Mouse (Mus musculus) midbrain, embryonic 12.5 days (tissue): ENCODE measurements around the gene Cxcl1. TPM values are rescaled to one million over a fixed set of nuclear protein-coding genes. Genes with fewer than 3 reads are reported as not detected.
"Not testable (repeated sequence)": the region's sequence is repeated elsewhere in the genome, so short reads cannot be mapped to it uniquely, and the experiment has no call there.

ENCODE experiments used
- ATAC-seq: fragments of 200-750 bp; cut with Nextera tagmentation; 2 replicates; pipeline ENCODE4 v1.8.0; 2017; ENCODE audit warnings: low read depth, moderate TSS enrichment, moderate library complexity; ENCODE audit not compliant: low FRiP score
- H3K27ac ChIP-seq: fragments of 300-500 bp; sonication (generic); replicated peaks from 2 replicates; pipeline ENCODE4 v1.5.1; 2016; ENCODE audit warnings: mild to moderate bottlenecking
- H3K27me3 ChIP-seq: fragments of 300-500 bp; sonication (generic); 2 replicates; pipeline ENCODE4 v1.6.1; 2016; ENCODE audit warnings: mild to moderate bottlenecking
- H3K36me3 ChIP-seq: fragments of 300-500 bp; sonication (generic); 2 replicates; pipeline ENCODE4 v1.6.1; 2016
- H3K4me1 ChIP-seq: fragments of 300-500 bp; sonication (generic); 2 replicates; pipeline ENCODE4 v1.6.1; 2016
- H3K4me2 ChIP-seq: fragments of 300-500 bp; sonication (generic); replicated peaks from 2 replicates; pipeline ENCODE4 v1.6.1; 2016; ENCODE audit warnings: mild to moderate bottlenecking, moderate library complexity
- H3K4me3 ChIP-seq: fragments of 300-500 bp; sonication (generic); 2 replicates; pipeline ENCODE4 v1.5.1; 2016; ENCODE audit warnings: mild to moderate bottlenecking
- H3K9ac ChIP-seq: fragments of 300-500 bp; sonication (generic); replicated peaks from 2 replicates; pipeline ENCODE4 v1.6.1; 2016; ENCODE audit warnings: mild to moderate bottlenecking, moderate library complexity
- H3K9me3 ChIP-seq: fragments of 300-500 bp; sonication (generic); 2 replicates; pipeline ENCODE4 v1.6.1; 2016; ENCODE audit warnings: mild to moderate bottlenecking
- WGBS: fragments of 180-500 bp; shearing (Covaris S2); methylation state at CpG from one replicate; pipeline ENCODE4 v1.1.7; 2016; 5-methylcytosine and 5-hydroxymethylcytosine counted together
- polyA plus RNA-seq: library from polyadenylated mRNA; unstranded; fragments of >200 nt; fragmentation: Nextera tagmentation; extraction: Ambion mirVana; gene quantifications from 2 replicates; pipeline ENCODE4 v1.2.1, GENCODE M21; 2016

Cxcl1 gene
- not detected in 2 replicates for polyA plus RNA-seq

DNA sequence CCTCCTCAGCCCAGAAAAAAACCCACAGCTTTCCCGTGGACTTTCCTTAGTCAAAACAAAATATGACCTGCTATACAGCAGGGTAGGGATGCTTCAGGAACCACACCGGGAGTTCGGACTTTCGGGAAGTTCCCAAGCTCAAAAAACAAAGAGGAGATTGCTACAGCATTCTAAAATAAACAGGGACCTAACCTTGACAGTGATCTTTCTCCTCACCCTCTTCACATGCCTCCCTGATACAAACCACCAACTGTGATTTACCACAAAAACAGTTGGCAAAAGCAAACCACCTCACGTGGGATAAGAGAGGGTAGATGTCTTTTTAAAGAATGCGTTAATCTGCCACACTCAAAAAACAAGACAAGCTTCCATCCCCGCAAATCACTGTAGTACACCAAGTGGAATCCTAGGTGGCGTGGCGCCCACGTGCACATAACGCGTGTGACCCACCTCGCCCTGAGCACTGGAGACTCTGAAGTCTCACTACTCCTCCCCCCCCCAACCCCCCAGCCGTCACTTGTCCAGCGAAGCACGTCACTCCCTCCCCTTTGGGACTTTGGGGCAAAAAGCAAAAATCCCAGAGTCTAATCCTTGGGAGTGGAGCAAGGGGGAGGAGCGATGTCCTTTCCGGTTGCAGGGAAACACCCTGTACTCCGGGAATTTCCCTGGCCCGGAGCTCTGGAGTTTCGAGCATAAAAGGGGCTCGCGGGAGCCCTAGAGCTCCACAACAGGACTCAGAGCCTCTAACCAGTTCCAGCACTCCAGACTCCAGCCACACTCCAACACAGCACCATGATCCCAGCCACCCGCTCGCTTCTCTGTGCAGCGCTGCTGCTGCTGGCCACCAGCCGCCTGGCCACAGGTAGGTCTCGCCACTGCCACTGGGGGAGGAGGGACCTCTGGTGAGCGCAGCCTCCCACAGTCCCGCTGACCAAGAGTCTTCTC lies at the start of gene Cxcl1:
Cxcl1 (plus strand) TSS at position 723 of the 945 bp plus-strand sequence.
- no peak within 1 kb of the TSS for H3K27ac ChIP-seq
- peaks cover 7% of the 10 kb centered on the region; the same call in 1 of the 2 replicates for H3K27me3 ChIP-seq
- no peaks in the 10 kb centered on the region for H3K9me3 ChIP-seq
- peak within 1 kb of the TSS; percentile 50 for H3K4me3 ChIP-seq
- no peaks in the 10 kb centered on the region for H3K36me3 ChIP-seq
- WGBS = 9% methylated on average over 30 of the region's 30 CpGs
- peaks cover 8% of the 10 kb centered on the region; the same call in 1 of the 2 replicates for H3K4me1 ChIP-seq
- peak within 1 kb of the TSS; percentile 90 for H3K4me2 ChIP-seq
- H3K9ac ChIP-seq = peak within 1 kb of the TSS; percentile 59
- peak; percentile 85 for ATAC-seq

- 87% methylated on average over 3 of the region's 3 CpGs for WGBS
These were observed 47.1 kb upstream of the Cxcl1 start for GRCm38 (mm10) chr5:90843891-90844290.

GRCm38 (mm10) chr5:90850096-90850495 lies 40.9 kb upstream of the Cxcl1 start:
- H3K36me3 ChIP-seq, ATAC-seq, H3K9ac ChIP-seq, H3K27me3 ChIP-seq, H3K27ac ChIP-seq, H3K4me1 ChIP-seq, H3K4me3 ChIP-seq, H3K9me3 ChIP-seq, H3K4me2 ChIP-seq: not testable (repeated sequence)
- 89% methylated on average over 7 of the region's 7 CpGs for WGBS

More at GRCm38 (mm10) chr5:90843891-90844290, 47.1 kb upstream of the Cxcl1 start:
- Histone ChIP-seq H3K4me3 (no peak overlapping the region), H3K9ac (no peak overlapping the region), H3K9me3 (no peaks in the 10 kb centered on the region), H3K4me2 (no peak overlapping the region), H3K4me1 (no peaks in the 10 kb centered on the region), H3K27ac (no peak overlapping the region), H3K27me3 (no peaks in the 10 kb centered on the region), H3K36me3 (no peaks in the 10 kb centered on the region)
- ATAC-seq = no peak

DNA sequence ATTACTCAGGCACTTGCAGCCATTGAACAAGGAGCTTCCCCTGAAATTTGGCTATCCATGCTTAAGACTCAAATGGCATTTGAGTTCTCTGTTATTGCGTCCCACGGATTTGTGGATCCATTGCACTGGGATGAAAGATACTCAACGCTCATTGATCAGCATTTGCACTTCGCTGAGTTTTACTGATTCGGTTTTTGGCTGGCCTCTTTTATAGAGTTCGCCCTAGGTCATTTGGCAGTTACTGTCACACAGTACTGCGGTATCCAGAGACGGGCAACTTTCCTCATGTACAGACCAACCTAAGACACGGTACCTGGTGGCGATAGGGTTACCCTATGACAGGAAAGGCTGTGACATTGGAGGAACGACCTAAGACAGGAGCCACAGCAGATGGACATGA lies 39.6 kb upstream of the Cxcl1 start:
- H3K27me3 ChIP-seq, H3K4me3 ChIP-seq, H3K36me3 ChIP-seq, H3K9me3 ChIP-seq, H3K4me2 ChIP-seq, ATAC-seq, H3K27ac ChIP-seq, H3K4me1 ChIP-seq, H3K9ac ChIP-seq: not testable (repeated sequence)
- WGBS = 92% methylated on average over 11 of the region's 11 CpGs

DNA sequence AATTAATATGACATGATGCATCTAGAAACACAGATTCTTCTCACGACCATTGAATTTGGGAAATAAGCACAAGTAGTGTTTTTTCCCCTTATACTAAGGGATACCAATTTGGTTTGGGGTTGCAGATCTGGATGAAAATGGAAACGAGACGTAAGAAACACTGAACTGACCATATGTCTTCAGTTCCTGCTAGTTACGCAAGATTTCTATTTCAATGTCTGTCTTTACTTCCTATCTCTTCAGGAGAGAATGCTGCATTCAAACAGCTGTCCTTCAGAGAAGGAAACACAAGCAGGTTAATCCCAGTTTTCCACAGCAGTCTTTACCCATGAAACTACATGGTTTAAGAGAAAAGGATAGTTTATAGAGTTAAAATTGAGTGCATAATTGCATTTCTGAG lies 37.8 kb upstream of the Cxcl1 start:
- Histone ChIP-seq H3K36me3 (no peaks in the 10 kb centered on the region), H3K9me3 (no peaks in the 10 kb centered on the region), H3K4me1 (no peaks in the 10 kb centered on the region), H3K9ac (no peak overlapping the region), H3K4me3 (no peak overlapping the region), H3K4me2 (no peak overlapping the region), H3K27me3 (no peaks in the 10 kb centered on the region), H3K27ac (no peak overlapping the region)
- 88% methylated on average over 4 of the region's 4 CpGs for WGBS
- no peak for ATAC-seq

DNA sequence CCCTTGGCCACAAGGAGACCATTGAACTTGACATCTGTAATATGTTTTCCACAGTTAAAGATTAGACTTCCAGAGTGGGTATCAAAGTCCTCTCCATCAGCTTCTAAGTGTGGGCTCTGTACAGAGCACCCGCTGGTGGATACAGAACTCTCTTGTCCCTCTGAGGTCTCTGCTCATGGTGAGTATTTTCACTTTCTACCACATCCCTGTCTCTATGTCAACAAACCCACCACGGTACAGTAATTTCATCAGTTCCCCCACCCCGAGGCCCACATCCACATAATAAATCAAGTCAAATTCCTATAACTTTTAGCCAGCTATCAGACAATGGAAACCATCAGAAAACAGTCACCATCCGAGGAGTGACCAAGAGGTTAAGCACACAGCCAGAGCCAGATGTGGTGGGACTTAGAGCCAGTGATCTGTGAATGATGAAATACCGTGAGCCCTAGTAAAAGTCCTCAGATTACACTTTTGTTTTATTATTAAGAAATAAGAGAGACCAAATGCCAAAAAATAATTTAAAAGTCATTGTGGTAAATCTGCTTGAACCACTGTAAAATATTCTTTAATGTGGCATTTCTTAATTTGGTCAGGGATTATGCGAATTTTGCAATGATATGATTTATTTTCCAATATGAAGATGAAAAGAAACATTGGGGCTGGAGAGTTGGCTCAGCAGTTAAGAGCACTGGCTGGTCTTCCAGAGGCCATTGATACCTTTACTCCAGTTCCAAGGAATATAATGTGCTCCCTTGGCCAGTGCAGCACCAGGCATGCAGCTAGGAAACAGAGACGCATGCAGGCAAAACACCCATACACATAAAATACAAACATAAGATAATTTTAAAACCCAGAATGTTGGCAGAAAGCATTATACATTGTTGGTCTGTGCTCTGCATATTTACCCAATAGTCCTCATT lies 35.5 kb upstream of the Cxcl1 start:
- Histone ChIP-seq H3K4me3 (no peak overlapping the region), H3K4me1 (no peaks in the 10 kb centered on the region), H3K27ac (no peak overlapping the region), H3K4me2 (no peak overlapping the region), H3K27me3 (no peaks in the 10 kb centered on the region), H3K9me3 (no peaks in the 10 kb centered on the region), H3K9ac (no peak overlapping the region), H3K36me3 (no peaks in the 10 kb centered on the region)
- 82% methylated on average over 7 of the region's 7 CpGs for WGBS
- no peak for ATAC-seq

DNA sequence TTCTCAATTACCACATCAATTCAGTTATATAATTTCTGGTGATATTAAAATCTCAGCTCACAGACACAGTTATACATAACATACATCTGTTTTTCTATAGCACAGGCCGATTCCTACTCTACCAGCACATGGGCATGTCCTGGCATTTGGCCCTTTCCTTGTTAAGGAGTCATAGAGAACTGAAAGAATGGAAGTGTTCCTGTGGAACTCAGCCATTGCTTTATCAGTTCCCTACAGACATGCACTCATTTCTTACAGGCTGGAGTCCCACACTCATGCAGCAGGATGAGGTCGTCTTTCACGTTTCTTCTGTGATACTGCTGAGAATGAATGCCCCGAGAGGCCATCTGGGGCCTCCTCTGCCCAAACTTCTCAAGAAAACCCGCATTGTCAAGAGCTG lies 33.6 kb upstream of the Cxcl1 start:
- H3K9me3 ChIP-seq = no peaks in the 10 kb centered on the region
- no peaks in the 10 kb centered on the region for H3K27me3 ChIP-seq
- H3K36me3 ChIP-seq = no peaks in the 10 kb centered on the region
- no peak overlapping the region for H3K4me3 ChIP-seq
- H3K4me2 ChIP-seq = no peak overlapping the region
- H3K4me1 ChIP-seq = no peaks in the 10 kb centered on the region
- no peak for ATAC-seq
- H3K9ac ChIP-seq = no peak overlapping the region
- WGBS = 81% methylated on average over 5 of the region's 5 CpGs
- H3K27ac ChIP-seq = no peak overlapping the region

DNA sequence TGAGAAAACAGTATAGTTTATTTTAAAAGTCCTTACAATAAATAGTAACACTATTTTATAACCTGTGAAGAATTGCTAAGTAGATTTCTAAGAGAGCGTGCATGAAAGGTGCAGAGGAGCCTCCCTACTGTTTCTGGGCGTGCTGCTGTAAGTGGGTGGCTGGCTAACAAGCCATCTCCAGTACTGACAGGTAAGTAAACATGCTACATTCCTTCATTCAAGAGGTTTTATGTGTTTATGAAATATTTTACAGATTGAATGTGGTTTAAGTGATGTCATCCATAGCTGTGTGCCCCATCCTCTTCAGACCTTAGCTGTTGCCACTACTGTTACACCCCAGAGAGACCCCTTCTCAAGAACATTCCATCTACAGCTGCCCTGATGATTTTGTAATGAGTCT lies 32.6 kb upstream of the Cxcl1 start:
- H3K4me3 ChIP-seq = no peak overlapping the region
- H3K27ac ChIP-seq = no peak overlapping the region
- no peaks in the 10 kb centered on the region for H3K9me3 ChIP-seq
- ATAC-seq = no peak
- WGBS = 89% methylated on average over 2 of the region's 2 CpGs
- H3K4me2 ChIP-seq = no peak overlapping the region
- H3K9ac ChIP-seq = no peak overlapping the region
- no peaks in the 10 kb centered on the region for H3K4me1 ChIP-seq
- H3K36me3 ChIP-seq = no peaks in the 10 kb centered on the region
- H3K27me3 ChIP-seq = no peaks in the 10 kb centered on the region

GRCm38 (mm10) chr5:90859031-90859430 lies 32.0 kb upstream of the Cxcl1 start:
- Histone ChIP-seq H3K9ac (no peak overlapping the region), H3K4me3 (no peak overlapping the region), H3K4me1 (no peaks in the 10 kb centered on the region), H3K27me3 (no peaks in the 10 kb centered on the region), H3K9me3 (no peaks in the 10 kb centered on the region), H3K36me3 (no peaks in the 10 kb centered on the region), H3K4me2 (no peak overlapping the region), H3K27ac (no peak overlapping the region)
- ATAC-seq = no peak
- WGBS = 79% methylated on average over 3 of the region's 3 CpGs

DNA sequence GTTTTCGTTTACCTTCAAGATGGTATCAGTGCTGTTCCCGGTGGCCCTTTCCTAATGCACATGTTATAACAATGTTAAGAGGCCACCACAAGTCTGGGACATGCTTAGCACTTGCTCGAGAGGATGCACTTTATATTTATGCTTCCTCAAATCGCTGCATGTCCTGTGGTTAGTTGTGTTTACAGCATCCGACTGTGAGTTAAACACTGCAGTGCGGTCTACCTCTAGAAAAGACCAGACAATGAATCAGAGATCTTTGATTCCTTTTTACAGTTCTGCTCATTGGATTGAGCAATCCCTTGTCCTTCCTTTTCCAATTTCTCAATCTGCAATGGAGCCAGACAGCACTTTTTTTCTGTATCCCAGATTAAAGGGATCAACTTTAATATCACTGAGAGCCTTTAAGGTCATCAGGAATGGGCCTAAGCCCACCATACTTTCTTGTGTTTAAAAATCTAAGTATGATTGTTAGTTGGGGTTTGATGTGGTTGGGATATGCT lies 29.1 kb upstream of the Cxcl1 start:
- H3K4me3 ChIP-seq = no peak overlapping the region
- H3K4me2 ChIP-seq = no peak overlapping the region
- H3K27me3 ChIP-seq = no peaks in the 10 kb centered on the region
- no peaks in the 10 kb centered on the region for H3K9me3 ChIP-seq
- no peaks in the 10 kb centered on the region for H3K4me1 ChIP-seq
- H3K9ac ChIP-seq = no peak overlapping the region
- no peak overlapping the region for H3K27ac ChIP-seq
- H3K36me3 ChIP-seq = no peaks in the 10 kb centered on the region
- WGBS = 86% methylated on average over 6 of the region's 6 CpGs
- no peak for ATAC-seq

DNA sequence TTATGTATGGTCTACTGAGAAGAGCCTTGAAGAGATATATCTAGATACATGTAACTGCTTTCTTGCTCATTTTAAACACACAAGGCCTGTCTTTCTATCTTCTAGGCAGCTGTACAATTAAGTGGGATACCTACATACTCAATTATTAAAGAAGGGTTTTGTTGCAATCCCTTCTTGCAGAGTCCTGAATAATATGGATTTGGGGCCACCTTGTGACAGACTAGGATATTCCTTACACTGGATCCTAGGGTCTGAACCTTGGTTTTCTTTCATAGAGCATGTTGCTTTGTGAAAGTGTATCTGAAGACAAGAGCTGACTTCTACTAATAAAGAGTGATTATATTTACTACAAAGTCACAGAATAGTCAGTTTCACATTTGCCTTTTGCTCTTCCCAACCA lies 24.3 kb upstream of the Cxcl1 start:
- Histone ChIP-seq H3K9ac (no peak overlapping the region), H3K4me3 (no peak overlapping the region), H3K36me3 (no peaks in the 10 kb centered on the region), H3K27me3 (no peaks in the 10 kb centered on the region), H3K4me2 (no peak overlapping the region), H3K9me3 (no peaks in the 10 kb centered on the region), H3K4me1 (no peaks in the 10 kb centered on the region), H3K27ac (no peak overlapping the region)
- no peak for ATAC-seq

DNA sequence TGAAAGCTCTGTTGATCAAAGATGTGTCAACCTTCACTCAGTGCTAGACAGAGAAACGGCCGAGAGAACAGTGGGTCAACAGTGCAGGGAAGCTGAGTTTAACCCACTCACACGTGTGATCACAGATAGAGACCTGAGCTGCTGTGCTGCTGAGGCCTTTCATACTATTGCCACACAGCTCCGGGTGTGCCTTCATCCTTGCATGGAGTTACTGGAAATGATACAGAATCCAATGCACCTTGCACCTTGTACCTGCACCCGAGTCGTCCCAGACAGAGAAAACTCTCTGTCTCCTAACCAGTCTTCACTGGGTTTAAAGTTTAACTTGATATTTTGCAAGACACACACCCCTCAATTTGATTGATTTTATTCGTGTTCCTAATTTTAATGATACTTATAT lies 18.7 kb upstream of the Cxcl1 start:
- WGBS = 86% methylated on average over 7 of the region's 7 CpGs
- Histone ChIP-seq H3K9ac (no peak overlapping the region), H3K4me1 (no peaks in the 10 kb centered on the region), H3K27me3 (no peaks in the 10 kb centered on the region), H3K4me2 (no peak overlapping the region), H3K27ac (no peak overlapping the region), H3K9me3 (no peaks in the 10 kb centered on the region), H3K4me3 (no peak overlapping the region), H3K36me3 (no peaks in the 10 kb centered on the region)
- no peak for ATAC-seq
